Mouse (Mus musculus) brain, embryonic 14.5 days (tissue): ENCODE data around the gene Tmem114.

ENCODE experiments used
- CTCF ChIP-seq: fragments of 200-500 bp; IDR thresholded peaks from 2 replicates; pipeline ENCODE4 v1.5.1; 2012; ENCODE audit warnings: inconsistent platforms, mild to moderate bottlenecking, moderate library complexity, borderline replicate concordance; ENCODE audit not compliant: insufficient read depth, insufficient read length; ENCODE audit errors: extremely low read depth
- POLR2A ChIP-seq: fragments of 200-500 bp; IDR thresholded peaks from 2 replicates; pipeline ENCODE4 v1.6.1; 2012; ENCODE audit warnings: mild to moderate bottlenecking, inconsistent platforms, borderline replicate concordance; ENCODE audit not compliant: poor library complexity, insufficient read depth, insufficient read length, severe bottlenecking; ENCODE audit errors: extremely low read depth

- TF ChIP-seq CTCF: no peak
- no peak for TF ChIP-seq POLR2A
These were observed 30.3 kb upstream of the Tmem114 start for GRCm38 (mm10) chr16:8455221-8455620.
